Mouse (Mus musculus): ENCODE measurements around the gene Fbxl2.

The Fbxl2 gene

GRCm38 (mm10) chr9:113973857-113974256 is 72.1 kb downstream of the Fbxl2 start:
- DNase-seq (ENCODE audit: low read depth), result no peak

DNA sequence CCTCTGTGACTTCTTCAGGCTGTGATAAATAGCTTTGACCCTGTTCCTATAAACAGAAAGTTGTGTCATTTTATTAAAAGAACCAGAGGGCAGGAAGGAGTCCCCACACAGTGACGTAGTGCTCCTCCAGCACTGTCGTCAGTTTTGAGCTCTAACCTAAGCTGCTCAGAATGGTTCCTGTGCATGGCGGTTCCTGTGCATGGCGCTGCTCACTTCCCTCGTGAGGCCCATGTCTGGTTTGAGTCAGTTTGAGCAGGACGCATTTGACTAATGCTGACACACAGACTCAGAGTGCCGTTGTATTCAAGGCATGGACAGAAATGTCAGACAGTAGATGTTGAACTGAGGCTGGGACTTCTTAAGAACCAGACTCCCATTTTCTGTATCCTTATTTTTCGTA is 74.4 kb downstream of the Fbxl2 start:
- DNase-seq (ENCODE audit: low read depth), result peak; percentile 24

GRCm38 (mm10) chr9:113970041-113970440 is 76.0 kb downstream of the Fbxl2 start:
- no peak for DNase-seq (ENCODE audit: low read depth)

DNA sequence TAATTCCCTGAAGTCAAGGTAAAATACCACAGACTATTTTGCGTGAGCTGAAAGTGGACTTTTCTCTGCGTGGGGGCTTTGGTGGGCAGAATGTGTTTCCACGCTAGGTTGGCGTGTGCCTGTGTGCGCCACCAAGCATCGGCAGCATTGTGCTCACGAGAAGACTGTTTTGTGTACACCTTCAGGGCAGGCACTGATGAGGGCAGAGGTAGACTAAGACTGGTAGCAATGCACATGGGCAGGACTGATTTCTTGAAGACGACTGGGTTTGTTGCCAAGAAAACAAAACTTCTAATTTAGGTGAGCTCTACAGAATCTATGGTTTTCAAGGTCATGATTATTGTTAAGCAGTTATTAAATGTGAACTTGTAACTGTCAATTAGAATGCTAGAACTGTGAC is 76.6 kb downstream of the Fbxl2 start:
- DNase-seq (ENCODE audit: low read depth), result no peak

GRCm38 (mm10) chr9:113968967-113969366 is 77.0 kb downstream of the Fbxl2 start:
- DNase-seq (ENCODE audit: low read depth), result peak; percentile 41

- DNase-seq (ENCODE audit: low read depth), result no peak
Observed at GRCm38 (mm10) chr9:113966838-113967237, 79.2 kb downstream of the Fbxl2 start.

DNA sequence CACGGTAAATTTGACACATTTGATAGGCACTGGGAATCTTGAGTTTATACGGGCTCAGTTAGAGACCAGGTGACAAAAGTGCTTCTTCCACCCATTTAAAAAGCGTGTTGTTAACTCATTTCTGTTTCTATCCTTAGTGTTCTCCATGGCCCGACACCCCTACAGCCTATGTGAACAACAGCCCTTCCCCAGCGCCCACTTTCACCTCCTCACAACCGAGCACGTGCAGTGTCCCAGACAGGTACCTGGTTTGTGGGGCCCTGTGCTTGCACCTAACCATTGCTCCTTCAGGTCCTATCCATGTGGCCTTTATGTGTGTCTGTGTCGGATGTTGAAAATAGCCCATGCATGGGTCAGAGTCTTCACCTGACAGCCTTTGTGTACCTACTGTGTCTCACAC is 81.6 kb downstream of the Fbxl2 start:
- no peak for DNase-seq (ENCODE audit: low read depth)

DNA sequence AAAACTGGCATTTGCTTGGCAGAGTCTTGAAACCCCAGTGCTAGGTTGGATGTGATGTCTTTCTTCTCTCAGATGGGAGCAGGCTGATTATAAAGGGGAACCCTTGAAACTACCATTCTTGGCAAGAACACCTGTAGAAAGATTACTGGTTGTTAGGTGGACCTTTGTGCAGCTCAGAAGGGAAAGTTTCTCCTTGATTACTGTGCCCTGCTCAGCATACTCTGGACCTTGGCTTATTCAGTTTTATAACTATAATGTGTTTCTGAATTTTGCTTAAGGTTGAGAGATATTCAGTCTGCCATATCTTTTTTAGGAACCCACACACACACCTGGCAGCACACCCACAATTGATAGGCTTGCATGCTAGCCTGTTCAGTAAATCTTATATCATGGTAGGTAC is 82.3 kb downstream of the Fbxl2 start:
- DNase-seq (ENCODE audit: low read depth), result no peak

GRCm38 (mm10) chr9:113957777-113958176 is 88.2 kb downstream of the Fbxl2 start:
- no peak for DNase-seq (ENCODE audit: low read depth)

GRCm38 (mm10) chr9:113947216-113947615 is 98.8 kb downstream of the Fbxl2 start:
- DNase-seq (ENCODE audit: low read depth), result no peak

GRCm38 (mm10) chr9:113943372-113943771 is 102.6 kb downstream of the Fbxl2 start:
- DNase-seq (ENCODE audit: low read depth), result no peak

DNA sequence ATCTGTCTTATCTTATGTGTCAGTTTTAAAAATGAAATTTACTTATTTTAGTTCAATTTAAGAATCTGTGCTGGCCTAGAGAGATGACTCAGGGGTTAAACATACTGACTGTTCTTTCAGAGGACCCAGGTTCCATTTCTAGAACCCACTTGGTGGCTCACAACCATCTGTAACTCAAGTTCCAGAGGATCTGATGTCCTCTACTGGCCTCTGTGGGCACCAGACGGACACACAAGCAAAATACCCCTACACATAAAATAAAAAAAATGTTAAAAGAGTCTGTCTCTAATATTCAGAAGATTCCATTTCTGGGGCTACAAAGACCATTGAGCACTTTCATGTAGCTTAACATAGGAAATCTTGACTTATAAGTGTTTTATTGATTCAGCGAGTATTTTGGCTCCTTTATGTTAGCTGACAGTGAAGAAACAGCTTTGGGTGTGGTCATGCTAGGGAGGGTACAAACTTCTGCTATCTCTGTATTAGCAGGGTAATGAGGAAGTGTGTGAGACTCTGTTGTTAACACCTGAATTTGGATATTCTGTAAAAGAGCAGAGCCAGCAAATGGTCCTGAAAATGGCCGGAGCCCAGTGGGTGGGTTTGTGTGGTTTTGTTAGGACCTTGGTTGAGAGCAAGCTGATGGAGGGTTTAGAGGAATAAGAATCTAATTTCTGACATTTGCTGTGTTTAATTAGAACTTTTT is 104.7 kb downstream of the Fbxl2 start:
- peak; percentile 28 for DNase-seq (ENCODE audit: low read depth)

- no peak for DNase-seq (ENCODE audit: low read depth)
Observed at GRCm38 (mm10) chr9:113939063-113939850, 106.7 kb downstream of the Fbxl2 start.

DNA sequence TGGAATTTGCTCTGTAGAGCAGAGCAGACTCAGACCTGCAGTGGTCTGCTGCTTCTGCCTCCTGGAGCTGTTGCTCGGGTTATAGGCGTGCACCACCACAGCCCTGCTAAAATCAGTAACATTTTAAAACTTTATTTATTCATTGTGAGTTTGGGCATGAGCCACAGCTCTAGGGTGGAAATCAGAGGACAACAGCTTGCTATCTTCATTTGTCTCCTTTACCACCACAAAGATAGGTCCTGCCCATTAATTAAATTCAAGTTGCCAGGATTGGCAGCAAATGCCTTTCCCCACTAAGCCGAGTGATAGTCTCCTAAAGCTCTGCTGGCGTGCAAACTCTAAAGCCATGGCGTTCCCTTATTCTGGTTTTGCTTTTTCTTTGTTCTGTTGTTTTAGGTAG is 110.4 kb downstream of the Fbxl2 start:
- no peak for DNase-seq (ENCODE audit: low read depth)

DNA sequence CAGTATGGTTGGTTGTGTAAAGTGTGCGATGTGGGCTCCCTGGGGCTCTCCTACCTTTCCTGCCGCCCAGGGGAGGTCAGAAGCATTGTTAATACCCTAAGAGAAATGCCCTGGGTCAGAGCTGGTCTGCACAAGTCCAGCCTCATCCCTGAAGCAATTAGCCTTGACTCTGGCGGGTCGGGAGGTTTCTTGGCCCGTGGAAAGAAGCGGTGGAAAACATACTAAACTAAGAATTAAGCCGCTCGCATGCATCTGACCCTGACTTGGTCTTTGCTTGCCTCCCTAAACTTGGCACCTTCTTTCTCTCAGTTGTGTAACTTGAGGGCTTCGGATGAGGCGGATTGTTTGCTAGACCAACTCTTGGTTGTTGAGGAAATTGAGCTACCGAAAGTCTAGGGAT is 113.5 kb downstream of the Fbxl2 start:
- DNase-seq (ENCODE audit: low read depth), result peak; percentile 25

DNA sequence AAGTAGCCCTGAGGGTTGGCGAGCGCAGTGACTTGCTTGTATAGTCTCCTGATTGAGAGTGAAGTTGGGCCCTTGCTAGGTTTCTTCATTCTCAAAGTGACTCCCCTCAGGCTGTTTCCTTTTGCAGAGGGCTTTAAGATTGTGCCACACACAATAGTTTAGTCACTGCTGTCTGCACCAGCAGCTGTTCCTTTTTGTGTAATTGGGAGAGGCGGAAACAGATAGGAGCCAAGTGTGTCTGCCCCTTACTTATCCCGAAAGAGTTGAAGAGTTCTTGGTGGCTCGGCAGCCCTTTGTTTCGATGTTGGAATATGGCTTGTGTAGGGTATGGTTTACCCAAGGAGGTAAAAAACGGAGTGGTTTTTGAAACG is 113.9 kb downstream of the Fbxl2 start:
- peak; percentile 70 for DNase-seq (ENCODE audit: low read depth)

- DNase-seq (ENCODE audit: low read depth), result no peak
Observed at GRCm38 (mm10) chr9:113931375-113932099, 114.5 kb downstream of the Fbxl2 start.

GRCm38 (mm10) chr9:113930534-113931374 is 115.2 kb downstream of the Fbxl2 start, which contains the start of gene Ubp1:
Gene Ubp1, plus strand, starts transcription at chr9:113930934.
- DNase-seq (ENCODE audit: low read depth), result peak; percentile 100

- no peak for DNase-seq (ENCODE audit: low read depth)
Observed at GRCm38 (mm10) chr9:113929676-113930075, 116.3 kb downstream of the Fbxl2 start.

- peak; percentile 76 for DNase-seq (ENCODE audit: low read depth)
Observed at GRCm38 (mm10) chr9:113928591-113928990, 117.4 kb downstream of the Fbxl2 start.

- DNase-seq (ENCODE audit: low read depth), result no peak
Observed at GRCm38 (mm10) chr9:113924883-113925282, 121.1 kb downstream of the Fbxl2 start.

DNA sequence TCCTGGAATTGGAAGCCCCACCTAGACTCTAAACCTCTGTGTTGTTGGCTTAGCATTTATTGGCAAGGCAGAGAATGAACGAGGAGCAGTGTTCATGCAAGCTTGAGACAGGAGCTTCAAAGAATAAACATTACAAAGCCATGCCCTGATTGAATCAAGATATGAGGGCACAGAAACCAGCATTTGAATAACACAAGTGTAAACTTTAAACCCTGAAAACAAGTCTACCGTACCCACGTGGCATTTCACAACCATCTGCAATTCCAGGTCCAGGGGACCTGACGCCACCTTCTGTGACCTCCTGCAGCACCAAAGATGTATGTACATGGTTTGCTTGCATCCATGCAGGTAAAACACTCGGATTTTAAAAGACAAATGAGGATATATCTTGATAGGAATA is 123.3 kb downstream of the Fbxl2 start:
- no peak for DNase-seq (ENCODE audit: low read depth)

Measured in 416B (cell line).